Mouse (Mus musculus): ENCODE results near the gene Map3k4. TPM values are rescaled to one million over a fixed set of nuclear protein-coding genes. Genes with fewer than 3 reads are reported as not detected.
A peak's percentile ranks its signal among the peaks of the same experiment; 100 is the strongest.

Gene Map3k4
- polyA plus RNA-seq, 1 experiment from 2014 or later = 49.1 TPM

- Histone ChIP-seq H3K36me3 (replicated peaks) (peaks cover 84% of the 10 kb centered on the region), H3K9me3 (no peaks in the 10 kb centered on the region), H3K4me3 (no peak overlapping the region), H3K4me1 (no peaks in the 10 kb centered on the region), H3K27me3 (replicated peaks; ENCODE audit: low read depth, poor library complexity, severe bottlenecking) (no peaks in the 10 kb centered on the region), H3K27ac (replicated peaks) (no peak overlapping the region)
- no peak for DNase-seq (ENCODE audit: low spot score)
- WGBS = 91% methylated on average over 8 of the region's 8 CpGs
These were observed 58.6 kb downstream of the Map3k4 start for GRCm38 (mm10) chr17:12259957-12260356.

- no peaks in the 10 kb centered on the region for H3K27me3 ChIP-seq (replicated peaks; ENCODE audit: low read depth, poor library complexity, severe bottlenecking)
- no peaks in the 10 kb centered on the region for H3K9me3 ChIP-seq
- H3K36me3 ChIP-seq (replicated peaks) = peaks cover 93% of the 10 kb centered on the region
- no peaks in the 10 kb centered on the region for H3K4me1 ChIP-seq
- WGBS = 81% methylated on average over 6 of the region's 6 CpGs
- no peak overlapping the region for H3K4me3 ChIP-seq
- no peak overlapping the region for H3K27ac ChIP-seq (replicated peaks)
- no peak for DNase-seq (ENCODE audit: low spot score)
These were observed 60.1 kb downstream of the Map3k4 start for GRCm38 (mm10) chr17:12258517-12258916.

GRCm38 (mm10) chr17:12256142-12256541 is 62.5 kb downstream of the Map3k4 start:
- Histone ChIP-seq H3K9me3 (peaks cover 13% of the 10 kb centered on the region), H3K4me3 (no peak overlapping the region), H3K27ac (replicated peaks) (no peak overlapping the region), H3K27me3 (replicated peaks; ENCODE audit: low read depth, poor library complexity, severe bottlenecking) (no peaks in the 10 kb centered on the region), H3K36me3 (replicated peaks) (peaks cover 100% of the 10 kb centered on the region), H3K4me1 (no peaks in the 10 kb centered on the region)
- WGBS = 97% methylated on average over 11 of the region's 11 CpGs
- DNase-seq (ENCODE audit: low spot score) = no peak

GRCm38 (mm10) chr17:12250581-12250980 is 68.0 kb downstream of the Map3k4 start:
- WGBS = 96% methylated on average over 9 of the region's 9 CpGs
- DNase-seq (ENCODE audit: low spot score) = no peak
- H3K4me1 ChIP-seq = no peaks in the 10 kb centered on the region

GRCm38 (mm10) chr17:12249783-12250504 is 68.7 kb downstream of the Map3k4 start:
- Histone ChIP-seq H3K27me3 (replicated peaks; ENCODE audit: low read depth, poor library complexity, severe bottlenecking) (no peaks in the 10 kb centered on the region), H3K9me3 (peaks cover 13% of the 10 kb centered on the region), H3K36me3 (replicated peaks) (peaks cover 93% of the 10 kb centered on the region), H3K27ac (replicated peaks) (no peak overlapping the region), H3K4me1 (no peaks in the 10 kb centered on the region), H3K4me3 (no peak overlapping the region)
- no peak for DNase-seq (ENCODE audit: low spot score)
- WGBS = 95% methylated on average over 19 of the region's 19 CpGs

More at GRCm38 (mm10) chr17:12250581-12250980, 68.0 kb downstream of the Map3k4 start:
- no peak overlapping the region for H3K27ac ChIP-seq (replicated peaks)
- no peak overlapping the region for H3K4me3 ChIP-seq
- peaks cover 95% of the 10 kb centered on the region for H3K36me3 ChIP-seq (replicated peaks)
- no peaks in the 10 kb centered on the region for H3K27me3 ChIP-seq (replicated peaks; ENCODE audit: low read depth, poor library complexity, severe bottlenecking)
- peaks cover 13% of the 10 kb centered on the region for H3K9me3 ChIP-seq

- Histone ChIP-seq H3K27me3 (replicated peaks; ENCODE audit: low read depth, poor library complexity, severe bottlenecking) (no peaks in the 10 kb centered on the region), H3K36me3 (replicated peaks) (peaks cover 89% of the 10 kb centered on the region), H3K27ac (replicated peaks) (no peak overlapping the region), H3K4me3 (no peak overlapping the region), H3K4me1 (no peaks in the 10 kb centered on the region), H3K9me3 (no peaks in the 10 kb centered on the region)
- no peak for DNase-seq (ENCODE audit: low spot score)
- 77% methylated on average over 3 of the region's 3 CpGs for WGBS
These were observed 77.9 kb downstream of the Map3k4 start for GRCm38 (mm10) chr17:12240701-12241100.

- Histone ChIP-seq H3K27me3 (replicated peaks; ENCODE audit: low read depth, poor library complexity, severe bottlenecking) (no peaks in the 10 kb centered on the region), H3K4me1 (no peaks in the 10 kb centered on the region), H3K4me3 (no peak overlapping the region), H3K36me3 (replicated peaks) (peaks cover 98% of the 10 kb centered on the region), H3K27ac (replicated peaks) (no peak overlapping the region), H3K9me3 (no peaks in the 10 kb centered on the region)
- 96% methylated on average over 6 of the region's 6 CpGs for WGBS
- no peak for DNase-seq (ENCODE audit: low spot score)
These were observed 85.9 kb downstream of the Map3k4 start for GRCm38 (mm10) chr17:12232724-12233123.

- 91% methylated on average over 7 of the region's 7 CpGs for WGBS
- peaks cover 7% of the 10 kb centered on the region for H3K4me1 ChIP-seq
- DNase-seq (ENCODE audit: low spot score) = no peak
- no peaks in the 10 kb centered on the region for H3K9me3 ChIP-seq
- no peak overlapping the region for H3K27ac ChIP-seq (replicated peaks)
- no peaks in the 10 kb centered on the region for H3K27me3 ChIP-seq (replicated peaks; ENCODE audit: low read depth, poor library complexity, severe bottlenecking)
- no peak overlapping the region for H3K4me3 ChIP-seq
- peaks cover 96% of the 10 kb centered on the region for H3K36me3 ChIP-seq (replicated peaks)
These were observed 87.5 kb downstream of the Map3k4 start for GRCm38 (mm10) chr17:12231087-12231486.

GRCm38 (mm10) chr17:12230167-12230566 is 88.4 kb downstream of the Map3k4 start:
- Histone ChIP-seq H3K36me3 (replicated peaks) (peaks cover 89% of the 10 kb centered on the region), H3K4me1 (peaks cover 10% of the 10 kb centered on the region), H3K27ac (replicated peaks) (no peak overlapping the region), H3K27me3 (replicated peaks; ENCODE audit: low read depth, poor library complexity, severe bottlenecking) (no peaks in the 10 kb centered on the region), H3K4me3 (no peak overlapping the region), H3K9me3 (no peaks in the 10 kb centered on the region)
- no peak for DNase-seq (ENCODE audit: low spot score)
- 89% methylated on average over 6 of the region's 6 CpGs for WGBS

GRCm38 (mm10) chr17:12229756-12230155 is 88.8 kb downstream of the Map3k4 start:
- Histone ChIP-seq H3K27me3 (replicated peaks; ENCODE audit: low read depth, poor library complexity, severe bottlenecking) (no peaks in the 10 kb centered on the region), H3K36me3 (replicated peaks) (peaks cover 86% of the 10 kb centered on the region), H3K27ac (replicated peaks) (no peak overlapping the region), H3K4me1 (peaks cover 10% of the 10 kb centered on the region), H3K9me3 (no peaks in the 10 kb centered on the region), H3K4me3 (no peak overlapping the region)
- 95% methylated on average over 9 of the region's 9 CpGs for WGBS
- no peak for DNase-seq (ENCODE audit: low spot score)

GRCm38 (mm10) chr17:12228471-12228870 is 90.1 kb downstream of the Map3k4 start:
- DNase-seq (ENCODE audit: low spot score) = no peak
- H3K27ac ChIP-seq (replicated peaks) = no peak overlapping the region
- H3K4me3 ChIP-seq = no peak overlapping the region
- H3K27me3 ChIP-seq (replicated peaks; ENCODE audit: low read depth, poor library complexity, severe bottlenecking) = no peaks in the 10 kb centered on the region
- H3K36me3 ChIP-seq (replicated peaks) = peaks cover 83% of the 10 kb centered on the region
- H3K9me3 ChIP-seq = no peaks in the 10 kb centered on the region
- peaks cover 15% of the 10 kb centered on the region for H3K4me1 ChIP-seq
- WGBS = 89% methylated on average over 7 of the region's 7 CpGs

- no peak overlapping the region for H3K27ac ChIP-seq (replicated peaks)
- H3K4me1 ChIP-seq = peaks cover 17% of the 10 kb centered on the region
- peaks cover 83% of the 10 kb centered on the region for H3K36me3 ChIP-seq (replicated peaks)
- H3K27me3 ChIP-seq (replicated peaks; ENCODE audit: low read depth, poor library complexity, severe bottlenecking) = no peaks in the 10 kb centered on the region
- H3K4me3 ChIP-seq = no peak overlapping the region
- 93% methylated on average over 10 of the region's 10 CpGs for WGBS
- DNase-seq (ENCODE audit: low spot score) = no peak
- no peaks in the 10 kb centered on the region for H3K9me3 ChIP-seq
These were observed 90.6 kb downstream of the Map3k4 start for GRCm38 (mm10) chr17:12228001-12228400.

- Histone ChIP-seq H3K4me3 (no peak overlapping the region), H3K4me1 (peaks cover 17% of the 10 kb centered on the region), H3K36me3 (replicated peaks) (peaks cover 80% of the 10 kb centered on the region), H3K27me3 (replicated peaks; ENCODE audit: low read depth, poor library complexity, severe bottlenecking) (no peaks in the 10 kb centered on the region), H3K9me3 (no peaks in the 10 kb centered on the region), H3K27ac (replicated peaks) (0 out of 2 replicates have a peak overlapping the region, but pooled peaks have one; percentile 37)
- WGBS = 39% methylated on average over 12 of the region's 12 CpGs
- DNase-seq (ENCODE audit: low spot score) = peak; percentile 78
These were observed 92.0 kb downstream of the Map3k4 start for GRCm38 (mm10) chr17:12226551-12226950.

All from embryonic facial prominence, embryonic 10.5 days (tissue).